Mouse (Mus musculus): Measurements from ENCODE around the gene Usp49.

Usp49 gene

DNA sequence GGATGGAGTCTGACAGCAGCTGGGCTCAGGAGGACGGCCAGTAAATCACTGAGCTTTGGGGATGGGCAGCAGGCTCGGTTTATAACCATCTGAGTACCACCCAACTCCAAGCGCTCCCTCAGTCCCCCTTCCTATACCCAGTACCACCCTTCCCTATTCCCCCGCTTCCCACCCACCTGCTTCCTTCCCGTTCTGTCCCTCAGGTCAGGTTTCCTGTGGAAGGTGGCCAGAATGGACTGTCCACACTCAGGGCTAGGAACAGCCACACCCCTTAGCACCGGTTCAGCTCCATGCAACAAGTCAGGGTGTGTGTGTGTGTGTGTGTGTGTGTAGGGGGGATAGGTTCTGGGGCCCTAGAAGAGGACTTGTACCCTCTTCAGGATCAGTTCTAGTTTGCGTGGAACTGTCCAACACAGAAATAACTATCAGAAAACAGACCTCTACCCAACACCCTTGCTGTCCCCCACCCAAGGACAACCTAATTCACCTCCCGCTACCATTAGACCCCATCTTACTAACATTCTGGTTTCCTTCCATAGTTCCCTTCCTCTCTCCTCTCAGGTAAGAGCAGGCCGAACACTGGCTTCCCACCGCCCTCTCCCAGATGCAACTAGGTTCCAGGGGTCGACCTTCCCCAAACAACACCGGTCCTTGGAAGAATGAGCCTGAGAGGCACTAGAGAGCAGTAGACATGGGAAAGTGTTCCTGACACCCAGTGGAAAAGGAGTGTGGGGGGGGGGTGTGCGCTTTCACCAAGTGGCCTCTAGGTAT, 63.4 kb downstream of the Usp49 start:
- no peak for DNase-seq (ENCODE audit: low spot score in 2 of 2)

DNA sequence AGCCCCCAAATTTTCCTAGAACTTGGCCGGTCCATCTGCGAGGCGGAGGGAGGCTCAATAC, 63.8 kb downstream of the Usp49 start, which contains the start of gene Gm21981:
Gene Gm21981 (minus strand): TSS at position 14 of the 61 bp plus-strand sequence.
- DNase-seq (ENCODE audit: low spot score in 2 of 2): no peak

DNA sequence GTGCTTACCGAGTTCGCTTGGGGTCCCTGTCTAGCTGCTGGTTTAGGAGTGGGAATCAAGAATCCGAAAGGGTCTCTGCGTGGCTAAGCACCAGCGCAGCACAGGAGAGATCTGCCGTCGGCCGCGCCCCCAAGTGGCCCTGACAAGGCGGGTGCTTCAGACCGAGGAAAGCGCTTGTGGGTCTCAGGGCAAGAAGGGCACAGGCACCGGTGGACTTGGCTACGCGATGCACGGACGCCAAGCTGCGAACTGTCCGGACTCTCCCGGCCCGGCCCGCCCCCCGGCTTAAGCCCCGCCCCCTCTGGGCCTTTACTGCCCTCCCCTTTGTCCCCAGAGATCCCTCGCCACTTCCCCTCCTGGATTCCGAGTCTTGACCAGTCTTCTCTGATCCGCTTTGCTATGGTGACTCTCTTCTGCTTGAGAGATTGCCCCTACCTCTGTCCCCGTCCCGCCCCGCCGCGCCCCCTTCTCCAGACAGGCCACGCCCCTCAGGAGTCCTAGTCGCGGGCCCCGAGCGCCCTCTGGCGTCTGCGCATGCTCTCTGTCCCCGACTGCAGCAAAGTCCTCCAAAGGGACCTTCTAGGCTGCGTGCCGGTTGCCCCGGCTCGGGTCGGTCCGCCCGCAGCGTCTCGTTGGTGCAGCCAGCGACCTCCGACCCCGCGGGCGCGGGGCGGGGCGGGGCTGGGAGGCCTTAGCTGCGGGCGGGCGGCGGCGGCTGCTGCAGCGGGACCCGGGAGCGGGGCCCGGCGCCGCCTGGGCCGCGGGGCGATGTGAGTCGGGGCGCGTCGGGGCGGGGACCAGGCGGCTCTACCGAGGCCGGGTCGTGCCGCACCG, 64.2 kb downstream of the Usp49 start, which contains the start of gene Prickle4:
Gene Prickle4 (minus strand): TSS at position 234 of the 834 bp plus-strand sequence.
- DNase-seq (ENCODE audit: low spot score in 2 of 2): peak; percentile 93 to 98

DNA sequence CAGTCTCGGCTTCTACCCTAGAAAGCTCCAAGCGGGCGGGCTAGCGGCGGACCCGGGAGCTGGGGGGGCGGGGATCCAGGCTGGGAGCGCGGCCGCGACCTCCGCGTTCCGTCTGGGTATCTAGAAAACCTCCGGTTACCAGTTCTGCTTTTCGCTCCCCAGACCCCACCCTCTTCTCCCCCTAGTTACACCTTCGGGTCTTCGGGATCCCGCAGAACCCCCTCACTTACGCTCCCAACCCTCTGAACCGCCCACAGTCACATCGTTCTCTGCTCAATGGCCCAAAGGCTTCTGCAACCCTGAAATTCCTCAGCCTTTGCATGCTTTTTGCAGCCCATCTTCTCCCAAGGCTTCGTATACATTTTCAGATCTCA, 64.8 kb downstream of the Usp49 start:
- no peak for DNase-seq (ENCODE audit: low spot score in 2 of 2)

DNA sequence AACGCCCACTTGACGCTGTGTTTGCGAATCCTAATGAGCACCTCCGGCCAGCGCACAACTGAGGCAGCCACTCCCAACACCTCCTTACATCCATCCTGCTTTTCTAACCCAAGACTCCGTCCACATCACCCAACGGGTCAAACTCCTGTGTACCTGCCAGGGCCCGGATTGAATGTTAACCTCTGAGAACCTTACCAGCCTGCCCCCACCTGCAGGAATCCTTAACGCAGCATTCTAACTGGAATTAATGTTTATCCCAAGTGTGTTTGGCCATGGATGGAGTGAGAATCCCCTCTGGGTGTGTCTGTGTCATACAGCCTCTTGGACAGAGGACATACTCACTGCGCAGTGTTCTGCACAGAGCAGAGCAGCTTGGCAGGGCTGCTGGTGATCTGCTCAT, 67.7 kb downstream of the Usp49 start:
- DNase-seq (ENCODE audit: low spot score in 2 of 2): no peak

DNA sequence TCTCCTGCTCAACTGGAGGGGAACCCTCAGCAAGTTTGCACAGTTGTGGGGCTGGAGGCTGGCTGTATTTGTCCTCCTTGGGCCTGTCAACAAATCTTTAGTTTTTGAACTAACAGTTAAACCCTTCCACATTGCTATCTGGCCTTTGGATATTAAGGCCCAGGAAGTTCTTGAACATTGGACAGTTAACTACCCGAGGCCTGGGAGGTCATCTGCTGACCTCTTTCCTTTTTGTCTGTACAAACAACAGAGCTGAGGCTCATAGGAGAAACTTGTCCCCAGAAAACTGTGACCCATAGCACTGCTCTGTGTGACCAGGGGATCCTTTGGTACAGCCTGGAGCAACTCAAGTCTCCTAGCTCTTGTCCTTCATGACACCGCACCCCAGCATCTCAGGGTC, 68.6 kb downstream of the Usp49 start:
- DNase-seq (ENCODE audit: low spot score in 2 of 2): no peak

DNA sequence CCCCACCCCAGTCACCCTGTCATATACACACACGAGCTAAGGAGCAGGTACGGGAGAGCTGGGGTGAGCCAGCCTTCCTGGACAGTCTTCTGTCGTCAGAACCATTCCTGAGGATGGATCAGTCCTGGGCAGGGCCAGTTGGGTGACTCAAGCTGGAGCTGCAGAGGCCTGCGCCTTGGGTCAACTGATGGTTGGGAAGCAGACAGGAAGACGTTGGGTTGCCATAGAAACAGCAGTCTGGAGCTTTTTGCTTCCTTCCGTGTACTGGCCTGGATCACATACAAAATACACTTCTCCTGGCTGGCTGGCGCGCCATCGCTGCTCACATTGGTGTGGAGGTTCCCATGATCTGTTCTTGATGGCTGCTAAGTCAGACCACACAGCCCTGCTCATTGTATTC, 71.3 kb downstream of the Usp49 start:
- no peak for DNase-seq (ENCODE audit: low spot score in 2 of 2)

DNA sequence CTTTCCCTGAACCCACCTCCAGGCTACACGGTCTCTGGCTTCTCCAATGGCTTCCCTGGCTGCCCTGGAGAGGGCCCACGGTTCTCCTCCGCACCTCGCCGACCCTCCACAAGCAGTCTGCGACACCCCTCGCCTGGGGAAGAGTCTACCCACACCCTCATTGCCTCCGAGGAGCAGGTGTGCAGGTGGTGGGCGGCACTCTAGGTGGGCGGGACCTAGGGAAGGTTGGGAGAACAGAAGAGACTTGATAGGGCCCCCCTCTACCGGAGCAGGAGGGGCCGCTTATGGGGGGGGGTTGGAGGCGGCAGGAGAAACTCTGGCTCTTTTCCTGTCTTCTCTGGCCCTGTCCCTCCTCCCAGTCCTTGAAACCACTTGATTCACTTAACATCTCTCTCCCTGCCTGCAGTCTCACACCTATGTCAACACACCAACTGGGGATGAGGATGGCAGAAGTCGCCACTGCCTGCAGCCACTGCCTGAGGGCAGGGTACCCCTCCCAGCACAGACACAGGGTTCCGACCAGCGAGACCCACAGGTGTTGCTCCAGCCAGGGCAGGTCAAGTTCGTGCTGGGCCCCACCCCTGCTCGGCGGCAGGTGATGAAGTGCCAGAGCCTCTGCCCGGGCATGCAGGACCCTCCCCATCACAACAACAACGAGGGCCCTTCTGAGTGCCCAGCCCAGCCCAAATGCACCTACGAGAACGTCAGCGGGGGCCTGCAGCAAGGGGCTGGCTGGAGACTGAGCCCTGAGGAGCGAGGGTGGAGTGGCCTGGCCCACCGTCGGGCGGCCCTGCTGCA, 72.3 kb downstream of the Usp49 start:
- DNase-seq (ENCODE audit: low spot score in 2 of 2): no peak

DNA sequence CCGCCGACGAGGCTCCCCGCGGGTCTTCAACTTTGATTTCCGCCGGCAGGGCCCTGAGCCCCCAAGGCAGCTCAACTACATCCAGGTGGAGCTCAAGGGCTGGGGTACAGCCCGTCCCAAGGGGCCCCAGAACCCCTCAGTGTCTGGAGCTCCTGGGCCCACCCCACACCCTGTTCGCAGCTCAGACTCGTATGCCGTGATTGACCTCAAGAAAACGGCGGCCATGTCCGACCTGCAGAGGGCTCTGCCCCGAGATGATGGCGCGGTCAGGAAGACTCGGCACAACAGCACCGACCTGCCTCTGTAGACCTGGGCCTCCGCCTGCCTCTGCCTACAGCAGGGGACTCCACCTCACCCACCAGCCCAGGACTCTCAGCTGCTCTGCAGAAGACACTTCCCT, 73.1 kb downstream of the Usp49 start:
- no peak for DNase-seq (ENCODE audit: low spot score in 2 of 2)

DNA sequence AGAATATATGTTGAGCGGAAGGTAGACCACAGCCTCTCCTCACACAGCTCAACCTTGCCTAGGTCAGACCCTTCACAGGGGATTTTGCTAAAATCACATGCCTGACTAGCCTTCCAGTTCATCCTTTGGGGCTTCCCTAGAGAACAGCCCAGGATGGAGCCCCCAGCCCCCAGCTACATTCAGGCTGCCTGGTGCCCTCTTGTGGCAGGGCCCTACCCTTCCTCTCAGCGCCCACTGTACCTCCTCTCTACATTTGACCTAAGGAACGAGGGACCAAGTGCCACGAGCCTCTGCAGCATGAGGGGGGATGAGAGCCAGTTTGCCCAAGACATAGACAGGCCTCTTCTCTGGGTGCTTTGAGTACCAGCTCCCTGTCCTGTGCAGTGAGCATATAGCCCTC, 74.2 kb downstream of the Usp49 start:
- no peak for DNase-seq (ENCODE audit: low spot score in 2 of 2)

DNA sequence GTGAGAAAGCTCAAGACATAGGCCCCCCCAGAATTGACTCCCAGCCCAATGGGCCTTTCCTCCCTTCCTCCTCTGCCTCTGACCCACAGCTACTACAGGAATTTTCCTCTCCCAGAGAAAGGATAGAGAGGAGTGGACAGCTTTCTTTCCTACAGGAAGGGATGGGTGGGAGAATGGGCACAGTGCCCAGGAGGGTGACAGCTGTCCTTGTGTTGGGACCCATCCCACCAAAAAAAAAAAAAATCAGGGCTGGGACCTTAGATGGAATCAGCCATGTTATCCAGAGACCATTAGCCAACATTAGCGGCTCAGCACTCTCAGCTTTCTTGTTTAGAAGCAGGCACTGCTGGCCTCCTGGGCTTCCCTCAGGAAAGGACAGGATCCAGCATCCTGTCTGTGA, 75.7 kb downstream of the Usp49 start:
- no peak for DNase-seq (ENCODE audit: low spot score in 2 of 2)

DNA sequence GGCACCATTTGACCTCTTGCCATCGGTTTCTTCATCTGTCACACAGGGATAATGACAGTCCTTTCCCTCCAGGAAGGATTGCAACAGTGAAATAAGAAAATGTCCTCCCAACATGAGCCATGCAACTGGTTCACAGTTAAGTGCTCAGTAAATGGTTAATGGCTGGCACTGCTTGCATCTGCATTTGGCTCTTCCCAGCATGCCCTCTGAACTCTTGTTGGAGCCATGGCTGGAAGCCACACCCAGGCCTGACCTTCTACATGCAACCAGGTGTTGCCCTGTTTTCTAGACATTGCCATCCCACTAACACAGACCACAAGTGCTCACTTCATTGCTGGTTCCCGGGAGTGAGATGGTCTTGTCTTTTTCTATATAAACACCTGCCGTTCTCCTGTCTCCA, 77.5 kb downstream of the Usp49 start:
- no peak for DNase-seq (ENCODE audit: low spot score in 2 of 2)

DNA sequence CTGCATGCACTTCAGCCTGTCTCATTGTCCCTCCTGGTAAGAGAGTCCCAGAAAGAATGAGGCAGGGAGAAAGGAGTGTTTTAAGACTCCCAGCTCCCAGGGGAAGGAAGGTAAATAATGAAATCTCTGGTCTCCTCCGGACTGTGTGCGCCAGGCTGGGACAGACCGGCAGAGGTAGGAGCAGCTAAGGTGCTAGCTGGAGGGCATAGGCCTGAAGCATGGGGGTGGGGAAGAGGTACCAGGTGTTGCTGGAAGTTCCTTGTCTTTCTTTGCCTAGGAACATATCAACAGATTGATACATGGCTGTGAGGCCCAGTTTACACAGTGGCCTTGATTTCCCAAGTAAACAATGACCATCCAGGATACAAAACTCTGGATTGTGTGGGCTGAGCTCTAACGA, 78.5 kb downstream of the Usp49 start:
- no peak for DNase-seq (ENCODE audit: low spot score in 2 of 2)

DNA sequence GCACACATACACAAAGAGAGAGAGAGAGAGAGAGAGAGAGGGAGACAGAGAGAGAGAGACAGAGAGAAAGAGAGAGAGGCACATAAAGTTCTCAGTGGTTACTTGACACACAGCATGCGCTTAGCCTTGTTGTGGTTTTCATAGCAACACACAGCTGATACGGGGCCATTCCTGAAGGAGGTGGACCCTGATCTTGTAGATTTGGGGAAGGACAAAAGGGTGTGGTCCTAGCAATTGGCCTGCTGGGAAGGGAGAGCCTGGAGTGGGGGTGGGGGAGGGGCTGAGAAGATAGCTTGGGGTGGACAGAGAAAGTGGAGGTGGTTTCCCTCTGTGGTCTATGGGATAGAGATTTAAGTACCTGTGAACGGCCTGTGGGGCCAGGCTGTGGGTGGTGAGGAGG, 79.5 kb downstream of the Usp49 start:
- no peak for DNase-seq (ENCODE audit: low spot score in 2 of 2)

DNA sequence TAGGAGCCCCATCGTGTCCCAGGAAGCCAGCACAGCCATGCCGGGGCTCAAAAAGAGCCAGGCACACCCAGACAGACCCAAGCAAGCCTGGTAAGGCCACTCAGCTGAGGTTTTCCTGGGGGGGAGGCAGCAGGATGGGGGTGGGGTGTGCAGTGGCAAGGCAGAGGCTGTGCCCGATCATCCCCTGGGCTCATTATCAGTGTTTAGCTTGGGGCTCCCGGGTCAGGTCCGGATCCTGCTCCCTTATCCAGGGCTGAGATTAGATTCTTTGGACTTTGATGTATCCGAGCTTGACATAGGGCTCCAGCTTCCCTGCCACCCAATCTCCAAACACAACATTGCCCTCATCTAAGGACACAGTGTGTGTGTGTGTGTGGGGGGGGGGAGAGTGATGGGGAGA, 81.4 kb downstream of the Usp49 start:
- DNase-seq (ENCODE audit: low spot score in 2 of 2): no peak

DNA sequence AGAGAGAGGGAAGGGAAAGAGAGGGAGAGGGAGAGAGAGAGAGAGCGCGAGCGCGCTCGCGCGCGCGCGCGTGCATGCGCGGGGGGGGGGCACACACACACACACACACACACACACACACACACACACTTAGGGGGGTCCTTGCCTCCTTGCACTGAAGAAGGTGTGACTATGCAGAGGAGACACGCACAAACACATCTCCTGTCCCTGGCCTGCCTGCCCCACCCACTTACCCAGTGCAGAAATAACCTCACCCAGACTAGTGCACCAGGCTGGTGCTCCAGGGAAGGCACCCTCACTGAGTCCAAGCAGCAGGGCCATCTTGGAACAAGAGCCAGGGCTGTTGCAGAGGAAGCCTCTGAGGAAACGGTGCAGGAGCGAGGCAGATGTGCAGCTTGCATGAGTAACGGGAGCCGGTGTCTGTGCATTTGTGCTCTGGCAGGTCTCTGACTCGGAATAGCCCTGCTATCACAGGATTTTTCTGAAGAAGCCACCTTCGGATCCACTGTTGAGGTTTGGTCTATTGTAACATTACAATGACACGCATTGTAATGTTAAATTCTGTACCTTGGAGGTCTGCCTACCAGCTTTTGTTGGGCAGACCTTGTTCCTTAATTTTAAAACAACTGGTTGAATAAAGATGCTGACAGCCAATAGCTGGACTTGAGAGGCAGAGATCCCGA, 82.5 kb downstream of the Usp49 start:
- no peak for DNase-seq (ENCODE audit: low spot score in 2 of 2)

DNA sequence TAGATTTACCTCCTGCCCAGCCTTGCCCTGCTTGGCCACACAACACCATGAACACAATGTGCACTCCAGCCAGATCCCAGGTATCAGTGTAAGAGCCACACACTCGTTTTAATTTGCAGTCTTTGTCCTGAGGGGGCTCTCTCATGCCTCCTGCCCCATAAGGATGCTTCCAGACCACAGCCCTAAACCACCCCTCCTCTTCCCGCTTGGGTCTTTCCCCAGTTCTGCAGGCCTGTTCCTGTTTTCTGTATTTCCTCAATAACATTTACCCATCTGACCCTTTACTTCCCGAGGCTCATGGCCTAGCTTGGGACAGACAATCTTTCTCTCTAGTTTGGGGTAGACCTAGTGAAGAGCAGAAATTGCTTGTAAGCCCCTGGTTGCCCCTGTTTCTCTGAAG, 84.5 kb downstream of the Usp49 start:
- DNase-seq (ENCODE audit: low spot score in 2 of 2): no peak

DNA sequence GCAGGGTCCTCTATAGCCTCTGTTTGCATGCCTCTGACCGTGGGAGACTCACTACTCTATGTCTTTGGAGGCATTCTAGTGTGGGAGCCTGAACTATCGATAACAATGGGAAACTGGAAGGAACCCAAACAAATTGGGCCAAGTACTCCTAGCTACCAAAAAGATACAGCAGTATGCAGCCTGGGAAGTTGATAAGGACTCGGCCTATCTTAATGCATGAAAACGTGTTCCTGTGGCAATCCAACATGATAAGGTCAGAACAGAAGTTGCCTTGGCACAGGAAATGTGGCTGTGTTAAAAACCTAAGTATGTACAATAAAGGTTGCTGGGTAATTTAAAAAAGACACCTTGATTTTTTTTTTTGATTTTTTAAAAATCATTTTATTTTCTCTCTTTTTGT, 90.7 kb downstream of the Usp49 start:
- DNase-seq (ENCODE audit: low spot score in 2 of 2): no peak

DNA sequence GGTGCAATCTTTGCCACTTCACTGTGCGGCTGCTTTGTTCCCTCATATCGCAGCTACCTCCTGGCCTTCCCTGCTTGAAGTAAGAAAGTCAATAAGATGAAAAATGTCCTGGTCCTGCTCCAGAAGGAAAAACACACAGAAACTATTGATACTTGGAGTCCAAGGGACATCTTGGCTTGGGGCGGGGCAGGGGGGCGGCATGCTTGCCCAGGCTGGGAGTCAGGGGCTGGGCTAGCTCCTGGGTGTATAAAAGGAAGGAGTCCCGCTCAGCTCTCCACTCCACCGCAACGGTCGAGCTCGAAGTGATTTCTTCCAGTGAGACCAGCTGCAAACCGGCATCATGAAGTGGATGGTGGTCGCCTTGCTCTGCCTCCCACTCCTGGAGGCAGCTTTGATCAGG, 96.1 kb downstream of the Usp49 start, which contains the start of gene Pgc:
Gene Pgc (plus strand): TSS at position 277 of the 400 bp plus-strand sequence.
- no peak for DNase-seq (ENCODE audit: low spot score in 2 of 2)

DNA sequence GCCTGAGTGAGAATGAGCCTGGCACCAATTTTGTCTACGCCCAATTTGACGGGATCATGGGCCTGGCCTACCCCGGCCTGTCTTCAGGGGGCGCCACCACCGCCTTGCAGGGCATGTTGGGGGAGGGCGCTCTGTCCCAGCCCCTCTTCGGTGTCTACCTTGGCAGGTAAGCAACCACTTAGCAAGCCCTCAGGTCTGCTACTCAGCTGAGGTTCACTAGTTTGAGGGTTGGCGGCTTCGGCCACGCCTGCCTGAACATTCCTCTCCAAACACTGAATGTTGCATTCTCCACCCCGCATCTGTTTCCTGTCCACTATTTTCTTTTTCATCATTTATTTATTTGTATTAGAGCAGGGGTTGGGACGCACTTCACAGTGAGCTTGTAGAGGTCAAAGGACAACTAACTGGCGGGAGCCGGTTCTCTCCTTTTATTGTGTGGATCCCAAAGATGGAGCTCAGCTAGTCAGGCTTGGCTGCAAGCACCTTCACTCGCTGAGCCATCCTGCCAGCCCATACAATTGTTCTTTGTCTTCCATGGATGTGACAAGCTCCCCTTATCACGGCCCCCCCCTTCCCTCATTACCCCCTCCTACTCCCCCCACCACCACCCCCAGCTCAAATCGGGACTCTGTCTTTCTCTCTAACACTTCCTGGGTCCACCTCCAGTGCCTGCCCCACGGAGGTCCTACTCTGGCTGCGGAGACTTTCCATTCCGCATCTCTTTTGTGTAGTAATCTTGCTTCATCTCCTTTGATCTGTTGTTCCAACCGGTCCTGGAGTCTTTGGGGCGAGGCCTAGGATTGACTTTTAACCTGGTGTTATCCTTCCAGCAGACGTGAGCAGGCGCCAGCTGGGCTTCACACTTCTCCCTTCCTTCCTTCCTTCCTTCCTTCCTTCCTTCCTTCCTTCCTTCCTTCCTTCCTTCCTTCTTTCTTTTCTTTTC, 100.4 kb downstream of the Usp49 start:
- no peak for DNase-seq (ENCODE audit: low spot score in 2 of 2)

DNA sequence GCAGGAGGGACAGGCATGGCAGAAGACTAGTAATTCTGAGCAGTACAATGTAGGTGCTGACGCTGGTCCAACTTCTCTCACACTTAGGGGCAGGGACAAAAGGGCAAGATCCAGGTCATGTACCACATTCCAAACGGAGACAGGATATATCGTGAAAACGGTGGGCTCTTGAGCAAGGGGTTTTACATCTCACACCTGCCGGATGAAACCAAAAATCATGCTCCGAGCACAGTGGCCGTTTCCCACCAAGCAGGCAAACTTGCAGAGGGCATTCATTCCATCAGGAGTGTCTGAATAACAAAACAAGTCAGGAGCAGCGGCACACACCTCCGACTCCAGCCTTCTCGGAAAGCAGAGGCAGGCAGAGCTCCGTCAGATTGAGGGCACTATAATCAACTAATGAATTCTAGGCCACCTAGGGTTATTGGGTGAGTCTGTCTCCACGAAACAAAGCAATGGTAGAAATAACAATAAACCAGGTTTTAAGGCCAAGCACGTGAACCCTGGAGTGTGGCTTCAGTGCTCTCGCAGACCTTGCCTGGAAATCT, 105.1 kb downstream of the Usp49 start:
- no peak for DNase-seq (ENCODE audit: low spot score in 2 of 2)

Data from urinary bladder, postnatal 36 days (tissue).